Mouse (Mus musculus) heart, adult 2 months (tissue): ENCODE results near the gene Trp53bp2.

Experiments
- EP300 ChIP-seq: fragments of 200-500 bp; IDR thresholded peaks from 2 replicates; pipeline ENCODE4 v1.6.1; 2011; ENCODE audit warnings: low read depth, low read length, control low read depth; ENCODE audit not compliant: insufficient read depth
- POLR2A ChIP-seq: fragments of 200-500 bp; IDR thresholded peaks from 2 replicates; pipeline ENCODE4 v1.6.1; 2011; ENCODE audit warnings: mild to moderate bottlenecking, low read depth, low read length, control low read depth; ENCODE audit not compliant: insufficient read depth

- no peak for TF ChIP-seq POLR2A
- TF ChIP-seq EP300: no peak
Measured at GRCm38 (mm10) chr1:182403076-182403475, 5.9 kb upstream of the Trp53bp2 start.
